ENCODE assay signal across 9 mouse cellular contexts in genomic region chr2:3964351-3964750, GRCm38 (mm10). TPM values are rescaled to one million over a fixed set of nuclear protein-coding genes. Genes with fewer than 3 reads are reported as not detected.
DNase-seq lines count a peak whose midpoint lies in the region; ATAC-seq and TF ChIP-seq lines count a peak whose summit lies in the region.
"Had no signal": no experiment of that assay in that cellular context is flagged by ENCODE, and none has a peak within 500 bp of the region (broad histone marks: within the 10 kb centered on the region; RNA-seq: fewer than 3 reads in every experiment).

No protein-coding gene starts in this region.

- peak; percentile 13 for DNase-seq in heart, adult 8-10 months (ENCODE audit: low spot score)
- no peak for DNase-seq in heart, postnatal 25 days (ENCODE audit: low spot score)
- DNase-seq in MEL-GATA-1-ER (ENCODE audit: extremely low read depth, low read depth) = peak; percentile 40
- DNase-seq in liver, embryonic 14.5 days (ENCODE audit: low read depth in 3 of 3, low spot score in 3 of 3) = peak in 1 of 3 experiments; percentile 65
- DNase-seq in stomach, postnatal 0 days (ENCODE audit: low spot score) = no peak
- no peak for DNase-seq in spleen, postnatal 36 days (ENCODE audit: low spot score in 2 of 2)
- DNase-seq in kidney, adult 9 months = no peak

- no peaks in the 10 kb centered on the region for H3K27me3 ChIP-seq in forebrain, embryonic 13.5 days
- H3K27me3 ChIP-seq in liver, embryonic 14.5 days (ENCODE audit: control insufficient read depth, insufficient read depth, low read length) = no peaks in the 10 kb centered on the region
- no peaks in the 10 kb centered on the region for H3K27me3 ChIP-seq in stomach, postnatal 0 days (ENCODE audit: control insufficient read depth, insufficient read depth, low read length)

- no peak overlapping the region for H3K4me2 ChIP-seq in forebrain, embryonic 13.5 days
- H3K4me2 ChIP-seq in liver, embryonic 14.5 days (ENCODE audit: low read depth) = no peak overlapping the region
- no peak overlapping the region for H3K4me2 ChIP-seq in stomach, postnatal 0 days (replicated peaks; ENCODE audit: low read depth)

- intact Hi-C loops in heart, postnatal 25 days (cut with DNase I) = no loop called here

- WGBS in forebrain, embryonic 13.5 days = 90% methylated on average over 4 of the region's 4 CpGs
- 73% methylated on average over 4 of the region's 4 CpGs for WGBS in liver, embryonic 14.5 days (ENCODE audit: insufficient replicate concordance)
- 86% methylated on average over 4 of the region's 4 CpGs for WGBS in stomach, postnatal 0 days

- no peak for TF ChIP-seq CTCF in liver, embryonic 14.5 days (IDR thresholded peaks at IDR 0.05; ENCODE audit: low read depth)
- no peak for TF ChIP-seq CTCF in stomach, postnatal 0 days (IDR thresholded peaks at IDR 0.05; ENCODE audit: low read depth)

- no peak overlapping the region for H3K9ac ChIP-seq in forebrain, embryonic 13.5 days
- no peak overlapping the region for H3K9ac ChIP-seq in liver, embryonic 14.5 days (replicated peaks)
- no peak overlapping the region for H3K9ac ChIP-seq in stomach, postnatal 0 days (ENCODE audit: low read length)

- no peaks in the 10 kb centered on the region for H3K4me1 ChIP-seq in forebrain, embryonic 13.5 days
- H3K4me1 ChIP-seq in liver, embryonic 14.5 days (replicated peaks; ENCODE audit: control insufficient read depth in 2 of 2, insufficient read depth in 2 of 2, low read length in 1 of 2) = no peaks in the 10 kb centered on the region
- no peaks in the 10 kb centered on the region for H3K4me1 ChIP-seq in stomach, postnatal 0 days (replicated peaks; ENCODE audit: control insufficient read depth, insufficient read depth)

- ATAC-seq in forebrain, embryonic 13.5 days = peak; percentile 100
- peak; percentile 100 for ATAC-seq in liver, embryonic 14.5 days (ENCODE audit: insufficient read depth)
- peak; percentile 100 for ATAC-seq in stomach, postnatal 0 days (ENCODE audit: low FRiP score, low TSS enrichment)

- H3K36me3 ChIP-seq in forebrain, embryonic 13.5 days (ENCODE audit: poor library complexity, severe bottlenecking) = no peaks in the 10 kb centered on the region
- H3K36me3 ChIP-seq in liver, embryonic 14.5 days (replicated peaks; ENCODE audit: control insufficient read depth, insufficient read depth, low read depth) = no peaks in the 10 kb centered on the region
- H3K36me3 ChIP-seq in stomach, postnatal 0 days (ENCODE audit: control insufficient read depth, insufficient read depth, low read length) = no peaks in the 10 kb centered on the region
- H3K36me3 ChIP-seq: G1E had no signal

- H3K27ac ChIP-seq in forebrain, embryonic 13.5 days = no peak overlapping the region
- H3K27ac ChIP-seq in liver, embryonic 14.5 days = no peak overlapping the region
- H3K27ac ChIP-seq in stomach, postnatal 0 days (replicated peaks) = no peak overlapping the region

- no peaks in the 10 kb centered on the region for H3K9me3 ChIP-seq in forebrain, embryonic 13.5 days (replicated peaks)
- no peaks in the 10 kb centered on the region for H3K9me3 ChIP-seq in liver, embryonic 14.5 days (ENCODE audit: control insufficient read depth, low read length)
- no peaks in the 10 kb centered on the region for H3K9me3 ChIP-seq in stomach, postnatal 0 days (ENCODE audit: control insufficient read depth, low read length)
- H3K9me3 ChIP-seq: G1E had no signal

- no peak overlapping the region for H3K4me3 ChIP-seq in forebrain, embryonic 13.5 days
- H3K4me3 ChIP-seq in liver, embryonic 14.5 days (ENCODE audit: insufficient read depth in 1 of 2, low read depth in 2 of 2, low read length in 2 of 2) = no peak overlapping the region
- no peak overlapping the region for H3K4me3 ChIP-seq in stomach, postnatal 0 days (ENCODE audit: low read depth, low read length)

- TF ChIP-seq EP300 in liver, embryonic 14.5 days (IDR thresholded peaks at IDR 0.05; ENCODE audit: low read depth) = no peak
- no peak for TF ChIP-seq EP300 in stomach, postnatal 0 days (optimal IDR thresholded peaks at IDR 0.05)

RNA-seq across cellular contexts. Expression of gene Frmd4a, which starts 53.2 kb away (rescaled TPM):
- total RNA-seq in heart, adult 8-10 months (2022) = 10 to 100 TPM; 16.0 to 23.6 (median 21.8) TPM
- 10 to 100 TPM; 21.6 to 31.3 TPM for total RNA-seq in heart, postnatal 25 days (2021)
- 39.5 and 42.6 TPM in 2 replicates for polyA plus RNA-seq in forebrain, embryonic 13.5 days (2015; fragmentation: Nextera tagmentation; extraction: Ambion mirVana)
- polyA plus RNA-seq in liver, embryonic 14.5 days (2012; rRNA removed) = 10.5 and 11.0 TPM in 2 replicates
- 11.2 and 12.8 TPM in 2 replicates for polyA plus RNA-seq in liver, embryonic 14.5 days (2014; fragmentation: Nextera tagmentation; extraction: Ambion mirVana)
- 3.8 and 4.4 TPM in 2 replicates for polyA plus RNA-seq in stomach, postnatal 0 days (2015; fragmentation: Nextera tagmentation; extraction: Ambion mirVana)

Comparison
In these comparisons a context has a peak if more than half of its experiments do, and no peak if none do; other contexts are left out.
1. DNase-seq: peak in heart, adult 8-10 months (single experiment) and MEL-GATA-1-ER (single experiment); none in heart, postnatal 25 days (single experiment), stomach, postnatal 0 days (single experiment), spleen, postnatal 36 days (0 of 2) and kidney, adult 9 months (single experiment).
2. Peak in every context shown above with its lines, with median percentiles within 50 percentile points of each other: ATAC-seq.